Mouse (Mus musculus): Measurements from ENCODE around the gene Dnajc17.

Gene Dnajc17

GRCm38 (mm10) chr2:119197493-119197892 lies 11.1 kb downstream of the Dnajc17 start:
- DNase-seq, result no peak

DNA sequence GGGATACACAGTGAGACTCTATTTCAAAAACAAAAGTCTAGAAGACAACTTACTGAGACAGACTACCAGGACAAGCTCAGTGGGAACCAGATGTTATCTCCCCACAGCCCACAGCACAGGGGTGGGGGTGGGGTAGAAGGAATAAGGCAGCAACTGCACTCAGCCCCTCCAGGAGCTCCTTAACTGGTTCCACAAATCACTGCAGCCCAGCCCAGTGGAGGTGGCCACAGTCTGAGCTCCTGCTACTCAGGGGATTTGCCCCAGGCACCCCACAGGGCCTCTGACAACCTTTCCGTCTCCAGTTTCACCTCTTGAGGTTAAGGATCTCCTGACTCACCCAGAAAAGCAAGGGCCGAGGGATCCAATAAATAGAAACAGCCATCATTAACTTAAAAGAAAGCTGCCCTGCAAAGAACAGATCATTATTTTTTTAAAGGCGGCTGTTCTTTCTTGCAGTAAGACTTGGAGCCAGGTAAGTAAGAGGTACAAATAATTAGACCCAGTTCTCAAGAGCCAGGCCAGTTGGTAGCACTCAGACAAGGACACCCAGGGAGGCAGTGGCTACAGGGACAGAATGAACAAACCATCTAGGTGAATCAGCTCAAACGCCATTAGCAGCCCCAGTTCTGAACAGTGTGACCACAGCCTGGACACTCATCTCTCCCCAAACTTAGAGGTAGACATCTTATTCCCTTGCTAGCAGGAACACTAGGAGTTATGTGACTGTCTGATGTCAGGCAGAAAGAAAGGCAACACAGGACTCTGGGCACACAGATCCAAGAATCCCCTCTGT lies 12.1 kb downstream of the Dnajc17 start:
- no peak for DNase-seq

GRCm38 (mm10) chr2:119194140-119194539 lies 14.5 kb downstream of the Dnajc17 start:
- no peak for DNase-seq

DNA sequence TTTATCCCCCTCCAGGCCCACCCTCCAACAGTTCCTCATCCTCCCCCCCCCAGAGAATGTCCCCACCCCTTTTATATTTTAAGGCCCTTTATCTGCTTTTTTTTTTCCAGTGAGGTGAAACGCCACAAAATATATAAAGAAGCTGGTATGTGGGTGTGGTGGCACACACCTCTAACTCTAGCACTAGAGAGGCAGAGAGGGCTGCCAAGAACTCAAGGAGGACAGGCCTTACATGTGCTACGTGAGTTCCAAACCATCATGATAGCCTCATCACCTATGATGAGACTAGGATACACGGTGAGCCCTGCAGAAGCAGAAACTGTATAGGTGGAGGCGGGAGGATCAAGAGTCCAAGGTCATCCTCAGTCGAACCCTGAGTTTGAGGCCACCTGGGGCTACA lies 17.6 kb downstream of the Dnajc17 start:
- DNase-seq, result no peak

DNA sequence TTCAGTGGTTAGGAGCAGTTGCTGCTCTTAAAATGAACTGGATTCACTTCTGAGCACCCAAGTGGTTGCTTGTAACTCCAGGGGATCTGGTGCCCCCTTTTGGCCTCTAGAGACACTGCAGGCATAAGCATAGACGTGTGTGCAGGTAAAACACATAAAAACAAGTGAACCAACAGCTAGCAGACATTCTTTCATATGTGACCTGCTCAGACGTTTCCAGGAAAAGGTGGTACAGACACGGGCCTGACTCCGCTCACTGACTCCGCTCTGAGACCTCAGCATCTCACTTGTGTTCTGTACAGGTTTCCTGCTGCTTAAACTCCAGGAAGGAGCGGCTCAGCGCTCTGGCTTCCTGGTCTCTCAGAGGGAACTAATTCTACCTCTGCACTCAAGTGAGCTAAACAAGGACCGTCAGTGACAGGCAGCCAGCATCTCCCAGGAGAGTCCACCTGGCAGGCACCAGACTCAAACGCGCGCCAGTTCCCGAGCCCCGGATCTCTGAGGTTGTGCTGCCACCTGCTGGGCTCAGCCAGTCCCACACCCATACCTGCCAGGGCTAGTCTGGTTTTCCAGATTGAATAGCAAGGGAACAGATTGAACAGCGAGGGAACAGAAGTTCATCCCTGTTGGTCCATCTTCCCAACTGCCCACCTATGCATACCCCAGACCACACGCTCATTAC lies 19.4 kb downstream of the Dnajc17 start:
- peak; percentile 68 to 87 for DNase-seq

DNA sequence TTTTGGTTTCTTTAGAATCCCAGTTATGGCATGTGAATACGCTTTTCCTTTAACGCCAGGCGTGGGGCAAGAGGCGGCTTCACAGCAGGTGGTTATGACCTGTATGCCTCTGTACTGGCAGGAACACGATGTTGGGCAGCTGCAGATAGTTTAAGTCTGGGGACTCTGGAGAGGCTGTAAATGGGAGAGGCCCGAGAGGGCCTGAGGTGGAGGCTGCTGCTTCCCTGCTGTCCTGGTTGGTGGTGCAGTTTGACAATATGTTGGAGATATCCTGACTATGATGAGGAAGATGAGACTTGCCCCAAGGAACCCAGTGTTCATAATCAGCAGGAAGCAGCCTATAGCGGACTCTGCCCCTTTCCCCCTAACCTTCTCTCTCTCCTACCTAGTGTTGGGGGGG lies 25.7 kb downstream of the Dnajc17 start:
- DNase-seq, result no peak

- DNase-seq, result no peak
These were observed 31.1 kb downstream of the Dnajc17 start for GRCm38 (mm10) chr2:119177384-119177939.

DNA sequence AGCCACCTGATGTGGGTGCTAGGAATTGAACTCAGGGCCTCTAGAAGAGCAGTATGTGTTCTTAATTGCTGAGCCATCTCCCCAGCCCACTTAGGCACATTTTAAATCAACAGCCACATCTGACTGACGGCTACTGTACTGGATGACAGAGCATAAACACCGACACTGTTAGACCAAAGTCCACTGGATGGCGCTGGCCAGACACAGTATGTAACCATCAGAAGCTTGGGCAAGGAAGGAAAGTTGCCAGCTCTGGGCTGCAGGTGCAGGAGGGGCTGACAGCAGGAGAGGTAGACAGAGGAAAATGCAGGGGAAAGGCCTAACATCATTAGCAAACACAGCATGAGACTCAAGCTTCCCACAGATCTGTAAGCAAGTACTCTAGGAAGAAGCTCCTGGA lies 31.8 kb downstream of the Dnajc17 start:
- DNase-seq, result no peak

- DNase-seq, result no peak
These were observed 33.0 kb downstream of the Dnajc17 start for GRCm38 (mm10) chr2:119175614-119176013.

DNA sequence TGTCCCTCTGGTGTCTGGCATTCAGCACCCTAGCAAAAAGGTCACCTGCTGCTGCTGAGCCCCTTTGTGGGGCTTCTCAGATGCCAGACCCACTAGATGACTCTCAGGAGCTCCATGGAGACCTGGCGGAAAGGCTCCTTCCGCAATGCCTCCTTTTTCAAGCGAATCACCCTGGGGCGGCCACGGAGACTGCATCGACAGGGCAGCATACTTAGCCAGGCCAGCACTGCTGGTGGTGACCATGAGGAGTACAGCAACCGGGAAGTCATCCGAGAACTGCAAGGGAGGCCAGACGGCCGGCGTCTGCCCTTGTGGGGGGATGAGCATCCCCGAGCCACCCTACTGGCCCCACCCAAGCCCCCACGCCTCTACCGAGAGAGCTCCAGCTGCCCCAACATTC lies 33.7 kb downstream of the Dnajc17 start:
- no peak for DNase-seq

GRCm38 (mm10) chr2:119173991-119174651 lies 34.5 kb downstream of the Dnajc17 start, which contains the start of gene Gm14137:
Gene Gm14137, plus strand, starts transcription at chr2:119174509.
- DNase-seq, result no peak

DNA sequence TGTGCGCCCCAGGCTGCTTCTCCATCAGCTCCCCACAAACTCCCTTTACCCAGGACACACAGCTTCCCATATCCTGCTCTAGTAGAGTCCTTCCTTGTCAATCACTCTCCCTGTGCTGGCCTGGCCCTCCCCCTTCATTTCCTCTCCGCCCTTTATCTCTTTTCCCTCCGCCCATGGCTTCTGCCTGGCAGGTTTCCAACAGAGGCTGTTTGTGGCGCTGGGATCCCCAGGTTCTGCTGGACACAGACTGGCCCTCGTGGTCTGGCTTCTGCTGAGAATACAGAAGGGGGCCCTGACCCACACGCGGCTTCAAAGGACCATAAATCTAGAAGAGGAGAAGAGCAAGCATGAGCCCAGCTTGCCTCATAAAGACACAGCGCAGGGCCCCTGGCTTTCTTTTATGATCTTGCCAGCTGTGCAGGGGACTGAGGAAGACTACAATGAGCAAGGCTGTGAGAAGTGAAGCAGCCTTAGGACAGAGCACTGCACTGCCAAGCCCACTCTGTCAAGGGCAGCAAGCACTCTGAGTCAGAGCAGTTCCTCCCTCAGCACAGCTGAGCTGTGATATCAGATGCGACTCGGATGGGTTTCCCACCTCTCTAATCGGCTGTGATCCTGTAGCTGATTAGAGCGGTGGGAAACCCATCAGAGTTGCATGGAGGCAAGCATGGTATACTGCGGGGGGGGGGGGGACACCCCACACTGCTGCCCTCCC lies 35.6 kb downstream of the Dnajc17 start:
- DNase-seq, result no peak

- DNase-seq, result no peak
These were observed 36.1 kb downstream of the Dnajc17 start for GRCm38 (mm10) chr2:119172446-119172845.

GRCm38 (mm10) chr2:119171574-119171973 lies 37.0 kb downstream of the Dnajc17 start:
- no peak for DNase-seq

DNA sequence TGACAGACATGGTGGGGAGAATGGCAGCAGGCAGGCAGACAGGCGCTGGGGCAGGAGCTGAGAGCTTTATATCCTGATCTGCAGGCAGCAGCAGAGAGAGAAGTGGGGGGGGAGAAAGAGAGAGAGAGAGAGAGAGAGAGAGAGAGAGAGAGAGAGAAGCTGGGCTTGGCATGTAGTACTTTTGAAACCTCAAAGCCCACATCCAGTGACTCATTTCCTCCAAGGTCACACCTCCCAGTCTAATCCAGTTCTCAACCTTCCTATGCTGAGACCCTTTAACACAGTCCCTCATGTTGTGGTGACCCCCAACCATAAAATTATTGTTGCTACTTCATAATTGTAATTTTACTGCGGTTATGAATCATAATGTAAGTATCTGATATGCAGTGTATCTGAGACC lies 38.3 kb downstream of the Dnajc17 start:
- DNase-seq, result no peak

DNA sequence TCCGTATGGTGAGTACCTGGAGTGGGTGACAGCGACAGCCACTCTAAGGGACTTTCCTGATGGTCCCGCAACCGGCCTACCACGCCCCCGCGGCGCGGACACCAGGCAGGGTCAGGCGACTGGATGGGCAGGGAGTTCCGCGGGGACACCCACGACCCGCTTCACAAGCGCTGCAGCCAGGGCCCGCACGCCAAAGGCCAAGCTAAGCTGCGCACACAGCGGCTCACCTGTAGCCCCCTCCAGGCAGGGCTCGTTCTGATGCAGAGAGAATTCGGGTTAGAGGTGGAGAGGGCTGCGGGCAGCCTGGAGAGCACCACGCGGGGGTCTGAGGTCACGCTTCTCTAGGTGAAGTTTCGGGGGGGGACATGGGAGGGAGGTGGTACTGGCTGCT lies 40.7 kb downstream of the Dnajc17 start:
- DNase-seq, result no peak

DNA sequence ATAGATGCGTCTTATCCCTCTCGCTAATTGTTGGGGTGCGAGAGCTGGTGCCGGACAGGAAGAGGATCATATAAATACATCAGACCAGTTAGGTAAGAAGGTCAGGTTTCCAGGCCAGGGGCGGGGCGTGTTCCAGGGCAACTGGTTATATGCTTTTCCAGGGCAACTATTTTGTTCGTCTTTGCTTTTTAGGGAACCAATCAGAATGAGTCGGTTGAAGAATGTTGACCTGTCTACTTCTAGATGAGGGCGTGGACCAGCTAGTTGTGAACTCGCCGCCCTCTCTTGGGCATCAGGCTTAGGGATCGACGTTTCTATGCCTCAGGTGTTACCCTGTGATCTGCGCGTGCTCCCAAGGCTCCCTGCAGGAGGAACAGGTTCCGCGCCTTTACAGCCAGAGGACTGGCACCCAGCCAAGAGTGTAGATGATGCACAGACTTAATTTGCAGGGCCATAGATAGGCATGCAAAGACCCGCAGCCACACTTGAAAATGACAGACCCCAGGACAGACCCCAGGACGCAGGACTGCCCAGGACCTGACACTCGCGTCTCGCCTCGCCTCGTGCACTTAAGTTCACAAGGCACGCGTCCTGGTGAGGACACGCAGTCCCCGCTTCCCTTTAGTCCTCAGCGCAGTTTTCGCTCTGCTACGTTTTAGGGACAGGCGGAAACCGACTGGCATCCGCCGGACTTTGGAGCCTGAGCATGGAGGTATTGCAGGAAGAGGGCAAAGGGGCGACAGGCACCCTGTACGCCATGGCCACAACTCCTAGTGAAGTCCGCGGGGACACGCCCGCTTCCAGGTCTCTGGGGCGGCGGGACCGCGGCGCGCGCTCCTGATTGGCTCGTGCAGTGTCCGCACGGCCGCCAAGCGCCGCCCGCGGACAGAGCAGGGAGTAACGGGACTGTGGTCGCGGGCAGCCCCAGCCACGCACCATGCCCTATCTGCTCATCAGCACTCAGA lies 41.4 kb downstream of the Dnajc17 start, which contains the start of gene Gchfr:
TSS of gene Gchfr (plus strand) at position 873 of the 965 bp plus-strand sequence.
- DNase-seq, result peak in 1 of 2 experiments; percentile 37

- DNase-seq, result no peak
These were observed 43.2 kb downstream of the Dnajc17 start for GRCm38 (mm10) chr2:119165401-119165800.

- no peak for DNase-seq
These were observed 44.6 kb downstream of the Dnajc17 start for GRCm38 (mm10) chr2:119163999-119164398.

GRCm38 (mm10) chr2:119163135-119163534 lies 45.5 kb downstream of the Dnajc17 start:
- DNase-seq, result no peak

DNA sequence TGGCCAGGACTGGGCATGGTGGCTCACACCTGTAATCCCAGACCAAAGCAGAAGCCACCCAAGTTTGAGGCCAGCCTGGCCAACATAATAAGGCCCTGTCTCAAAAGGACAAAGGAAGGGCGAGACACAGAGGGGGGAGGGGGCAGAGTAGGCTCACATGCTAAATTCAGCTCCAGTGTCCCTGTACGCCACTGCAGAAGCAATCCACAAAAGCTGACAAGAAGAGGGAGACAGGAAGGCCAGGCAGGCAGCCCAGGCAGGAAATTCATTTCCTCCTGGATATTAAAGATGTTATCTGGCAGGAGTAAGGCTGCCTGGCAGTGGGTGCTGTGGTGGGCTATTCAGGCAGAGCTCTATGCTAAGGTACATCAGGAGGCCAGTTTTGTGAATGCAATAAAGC lies 47.3 kb downstream of the Dnajc17 start:
- no peak for DNase-seq

Measured in spleen, adult 18-20 months (tissue).